Mouse (Mus musculus) cerebellum, adult 9-11 months (tissue): ENCODE measurements at regions not wholly inside any gene's neighbourhood (a gene's known extent, or its start where the extent isn't known, plus 50 kb on each side); places are given as distances from the start of the nearest gene placed in this dataset.
A peak's percentile ranks its signal among the peaks of the same experiment; 100 is the strongest.

Experiments
- DNase-seq: peaks from one replicate; pipeline ENCODE4 v3.0.0; 2022

DNA sequence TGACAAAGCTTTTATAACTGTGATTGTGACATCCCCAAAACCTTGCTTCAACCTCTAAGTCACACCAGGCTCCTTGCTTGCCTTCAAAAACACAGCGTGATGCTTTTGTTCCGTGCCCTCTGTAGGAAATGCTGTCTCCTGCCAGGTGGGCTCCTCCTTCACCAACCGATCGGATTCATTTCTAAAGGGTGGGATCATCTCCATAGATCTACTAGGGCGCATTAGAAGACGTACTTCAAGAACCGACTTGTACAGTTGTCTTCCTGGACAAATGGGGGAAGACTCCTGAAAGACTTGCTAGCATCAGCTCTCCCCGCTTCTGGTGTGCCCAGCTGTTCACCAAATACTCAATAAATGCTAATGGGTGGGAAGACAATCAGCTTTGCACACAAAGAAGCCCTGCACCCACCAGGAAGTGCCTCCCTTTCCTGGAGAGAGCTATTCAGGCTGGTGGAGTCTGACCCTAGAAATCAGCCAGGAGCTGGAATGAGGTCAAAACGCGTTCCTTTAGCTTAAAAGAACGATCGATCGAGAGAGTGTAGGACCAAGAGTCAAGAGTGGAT is 53.0 kb downstream of the Hoxa1 start:
- no peak for DNase-seq

DNA sequence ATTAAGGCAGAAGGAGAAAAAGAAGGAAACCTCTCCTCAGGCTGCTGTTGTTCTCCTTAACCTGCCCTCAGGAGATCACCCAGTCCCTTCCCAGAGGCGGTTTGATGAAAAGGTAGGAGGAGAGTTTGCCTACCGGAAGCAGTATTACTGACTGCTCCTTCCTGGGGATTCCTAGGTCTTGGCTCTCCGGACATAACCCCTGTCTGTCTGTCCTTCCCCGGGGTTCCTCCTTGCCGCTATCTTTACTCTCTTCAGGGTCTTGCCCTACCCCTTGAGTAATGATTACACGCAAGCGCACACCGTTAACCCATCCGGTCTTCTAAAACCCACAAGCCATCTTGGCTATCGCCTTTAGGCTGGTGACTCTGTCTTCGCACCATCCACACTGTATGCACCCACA is 54.0 kb downstream of the Hoxa1 start:
- DNase-seq = no peak

DNA sequence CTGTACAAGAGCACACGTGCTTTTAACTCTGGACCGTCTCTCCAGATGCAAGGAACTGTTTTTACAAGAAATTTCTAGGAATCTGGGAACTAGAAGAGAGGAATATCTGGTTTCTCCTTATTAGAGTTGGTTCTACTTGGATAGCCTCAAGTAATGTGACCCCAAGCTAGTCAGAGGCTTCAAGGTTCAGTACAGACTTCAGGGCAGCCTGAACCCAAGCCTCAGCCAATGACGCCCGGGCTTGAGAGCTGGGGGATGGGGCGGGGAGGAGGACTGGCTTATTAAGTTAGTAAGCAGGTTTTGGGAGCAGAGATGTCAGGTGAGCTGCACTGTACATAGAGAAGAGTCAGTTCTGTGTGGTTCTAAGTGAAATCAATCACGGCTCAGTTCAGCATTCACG is 54.5 kb downstream of the Hoxa1 start:
- DNase-seq = no peak

DNA sequence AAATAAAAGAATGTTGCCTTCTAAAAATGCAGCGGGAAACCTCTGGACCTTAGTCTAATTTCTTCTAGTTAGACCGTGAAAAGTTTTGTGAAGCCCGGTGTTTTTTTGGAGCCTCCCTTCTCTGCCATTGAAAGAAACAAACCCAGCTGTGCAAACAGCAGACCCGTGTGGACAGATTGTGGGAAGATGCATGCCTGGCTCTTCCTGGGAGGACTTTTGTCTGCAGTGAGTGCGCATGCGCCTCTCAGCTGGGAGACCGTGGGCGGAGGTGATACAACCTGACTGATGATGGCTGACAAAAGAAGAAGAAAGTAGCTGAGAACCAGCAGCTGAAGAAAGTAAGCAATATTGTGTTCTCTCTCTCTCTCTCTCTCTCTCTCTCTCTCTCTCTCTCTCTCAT is 55.4 kb downstream of the Hoxa1 start:
- no peak for DNase-seq

DNA sequence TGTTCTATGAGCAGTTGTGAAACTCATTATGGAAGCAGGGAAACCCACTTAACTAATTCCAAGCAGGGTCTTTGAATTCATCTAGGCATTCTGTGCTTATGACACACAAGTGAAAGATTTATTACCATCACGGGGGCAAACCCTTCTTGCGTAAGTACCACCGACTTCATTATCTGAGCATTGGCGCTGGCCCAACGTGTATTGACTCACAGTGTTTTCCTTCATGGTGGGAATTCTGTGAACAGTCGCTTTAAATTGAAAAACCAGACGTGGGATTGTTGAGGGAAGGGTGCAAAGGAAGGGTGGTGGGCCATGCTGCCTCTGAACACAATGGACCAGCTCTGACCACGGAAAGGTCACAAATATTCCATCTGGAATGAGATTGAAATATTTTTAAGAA is 55.9 kb downstream of the Hoxa1 start:
- DNase-seq = no peak

DNA sequence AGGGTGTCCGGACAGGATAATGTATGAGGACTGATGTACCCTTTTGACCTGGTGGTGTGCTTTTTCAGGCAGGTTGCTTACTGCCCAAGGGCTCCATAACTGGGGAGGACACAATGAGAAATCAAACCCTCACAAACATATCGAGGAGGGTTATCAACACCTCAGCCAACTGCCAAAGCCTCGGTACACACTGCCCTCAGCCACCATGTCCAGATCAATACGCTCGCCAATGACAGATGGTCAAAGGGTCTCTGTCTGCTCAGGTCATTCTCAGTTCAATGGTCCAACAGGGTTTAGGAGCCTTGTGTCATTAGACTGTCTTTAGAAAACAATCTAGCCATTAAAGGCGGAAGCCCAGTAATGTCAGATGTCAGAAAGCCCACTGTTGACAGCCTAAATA is 56.9 kb downstream of the Hoxa1 start:
- no peak for DNase-seq

DNA sequence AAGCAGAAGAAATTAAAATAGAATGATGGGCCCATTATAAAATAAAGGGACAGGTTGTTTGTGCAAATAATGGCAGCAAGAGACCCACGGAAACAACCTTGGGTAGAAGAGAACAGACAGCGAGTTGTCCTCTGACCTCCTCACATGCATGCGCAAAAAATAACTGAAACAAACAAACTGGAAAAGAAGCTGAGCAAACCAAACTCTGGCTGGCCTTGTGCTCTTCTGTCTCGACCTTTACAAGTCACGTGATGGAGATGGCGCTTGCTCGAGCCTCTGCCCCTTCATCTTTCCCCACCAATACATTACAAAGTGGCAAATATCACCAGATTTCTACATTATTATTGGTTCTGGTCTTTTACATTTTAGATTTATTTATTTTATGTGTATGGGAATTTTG is 59.3 kb downstream of the Hoxa1 start:
- no peak for DNase-seq

DNA sequence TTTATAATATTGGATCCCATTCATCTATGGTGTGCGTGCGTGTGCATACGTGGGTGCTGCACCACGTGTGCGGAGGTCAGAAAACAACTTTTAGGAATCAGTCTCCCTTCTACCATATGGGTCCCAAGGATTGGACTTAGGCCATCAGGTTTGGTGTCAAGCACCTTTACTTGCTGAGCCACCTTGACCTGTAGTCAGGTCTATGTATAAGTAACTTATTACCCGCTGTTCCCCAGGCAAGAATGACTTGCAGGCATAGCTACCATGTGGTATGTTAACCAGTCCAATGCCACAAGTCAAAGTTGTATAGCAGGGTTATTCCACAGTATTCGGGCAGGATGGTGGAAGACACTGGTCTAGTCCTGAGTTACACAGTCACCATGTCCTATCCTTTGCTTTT is 62.5 kb downstream of the Hoxa1 start:
- DNase-seq = no peak

DNA sequence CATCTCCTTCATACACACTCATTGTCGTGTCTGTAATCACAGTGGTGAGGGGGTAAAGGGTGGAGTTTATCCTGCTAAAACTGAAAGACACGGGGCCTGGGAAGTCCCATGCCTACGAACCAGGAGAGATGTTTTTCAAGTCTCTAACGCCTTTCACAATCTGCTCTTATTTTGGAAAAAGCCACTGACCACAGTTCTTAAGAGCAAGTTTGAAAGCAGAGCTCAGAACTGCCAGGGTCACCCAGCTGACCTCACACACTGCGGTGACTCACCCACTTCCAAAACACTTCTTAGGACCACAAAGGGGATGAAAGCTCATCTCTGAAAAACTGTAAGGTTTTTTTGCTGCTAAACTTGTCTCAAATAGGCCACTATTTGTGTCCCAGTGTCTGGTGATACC is 66.7 kb downstream of the Hoxa1 start:
- DNase-seq = no peak

DNA sequence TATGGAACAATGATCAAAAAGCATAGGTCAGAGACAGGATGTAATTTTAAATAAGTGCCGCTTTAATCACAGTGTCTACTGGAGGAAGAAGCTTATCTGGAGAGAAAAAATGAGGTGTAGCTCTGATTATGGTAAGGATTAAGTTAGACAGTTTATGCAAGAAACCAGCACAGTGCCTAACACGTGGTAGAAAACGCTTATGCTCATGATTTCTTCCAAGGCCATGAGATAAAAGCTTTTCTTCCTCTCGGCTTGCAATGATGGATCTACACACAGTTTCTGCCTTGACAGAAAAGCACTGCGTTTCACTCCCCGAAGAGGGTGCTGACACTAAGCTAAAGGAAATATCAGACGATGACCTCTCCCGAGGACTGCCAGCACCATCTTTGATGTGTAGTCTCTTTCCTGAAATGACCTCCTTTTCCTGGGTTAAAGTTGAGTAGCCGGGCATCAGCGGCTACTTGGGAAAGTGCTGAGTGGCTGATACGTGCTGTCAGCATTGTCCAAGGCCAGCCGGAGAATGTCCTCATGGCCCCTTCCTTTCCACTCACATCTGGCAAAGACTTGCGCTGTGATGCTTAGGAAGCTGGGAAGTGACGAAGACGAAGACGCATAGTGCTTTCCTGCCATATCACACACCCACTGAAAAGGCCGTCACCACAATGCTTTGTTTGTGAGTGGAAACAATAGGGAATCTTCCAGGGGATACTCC is 72.0 kb downstream of the Hoxa1 start:
- DNase-seq = no peak

DNA sequence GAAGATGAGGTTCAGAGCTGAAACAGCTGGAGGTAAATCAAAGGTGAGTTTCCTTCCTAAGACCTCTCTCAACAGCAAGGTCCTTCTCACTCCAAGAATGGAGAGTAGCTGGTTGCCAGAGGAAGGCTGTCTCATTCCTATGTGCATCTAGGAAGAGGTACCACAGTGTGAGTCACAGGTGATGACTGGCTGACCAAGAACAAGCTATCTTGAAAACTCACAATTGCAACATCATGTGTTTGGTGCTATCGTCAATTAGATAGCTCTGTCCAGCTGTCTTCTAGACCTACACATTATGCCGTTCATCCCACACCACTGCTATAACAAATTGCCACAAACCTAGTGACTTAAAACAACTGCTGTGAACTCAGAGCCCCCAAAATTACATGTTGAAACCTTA is 72.3 kb upstream of the Skap2 start:
- DNase-seq = no peak

DNA sequence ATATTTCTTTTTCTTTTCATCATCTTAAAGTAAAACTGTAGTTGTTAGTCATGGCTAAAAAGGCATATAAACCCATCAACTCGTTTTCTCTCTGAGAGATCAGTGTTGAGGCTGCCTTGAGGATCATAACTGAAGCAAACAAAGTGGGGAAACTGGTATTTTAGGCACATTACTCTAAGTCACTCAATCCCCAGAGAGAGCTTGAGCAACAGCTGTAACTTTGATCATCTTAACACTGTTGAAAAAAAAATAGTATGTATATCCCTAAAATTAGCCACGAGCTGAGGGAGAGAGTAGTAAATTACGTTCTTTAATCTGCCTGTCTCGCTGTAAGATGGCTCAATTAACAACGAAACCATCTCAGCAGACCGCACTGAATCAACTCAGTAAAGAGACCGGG is 67.2 kb upstream of the Skap2 start:
- no peak for DNase-seq

DNA sequence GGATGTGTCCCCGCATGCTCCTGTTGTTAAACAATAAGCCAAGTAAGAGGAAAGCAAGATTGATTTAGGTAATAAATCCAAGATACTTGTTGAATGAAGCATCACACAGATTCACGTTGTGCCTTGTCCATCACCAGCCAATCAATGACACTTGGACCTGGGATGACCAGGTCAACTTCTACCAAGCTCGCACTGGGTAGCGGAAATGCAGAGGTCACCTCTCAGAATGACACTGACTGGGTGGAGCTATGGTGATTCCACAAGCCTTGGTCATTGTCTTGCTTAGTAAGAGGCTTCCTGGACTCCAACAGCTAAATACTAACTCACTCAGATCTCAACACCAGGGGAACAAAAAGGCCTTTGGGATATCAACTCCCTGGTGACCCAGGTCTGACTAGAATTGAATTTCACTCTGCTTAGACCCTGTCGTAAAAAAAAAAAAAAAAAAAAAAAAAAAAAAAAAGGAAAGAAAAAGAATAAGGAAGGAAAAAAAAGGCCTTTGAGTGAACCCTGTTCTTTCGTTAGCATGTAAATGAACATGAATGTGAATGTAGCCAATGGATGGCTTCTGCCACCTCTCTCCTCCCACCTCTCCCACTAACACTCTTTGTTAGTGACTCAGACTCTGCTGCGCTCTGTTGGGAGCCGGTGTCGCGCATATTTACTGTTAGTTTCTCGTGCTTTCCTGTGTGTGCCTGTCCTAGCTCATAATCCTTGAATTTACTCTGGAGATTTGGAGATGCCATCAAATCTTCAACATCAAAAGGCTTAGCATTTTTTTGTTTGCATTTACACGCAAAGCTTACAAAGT is 66.4 kb upstream of the Skap2 start:
- DNase-seq = no peak

DNA sequence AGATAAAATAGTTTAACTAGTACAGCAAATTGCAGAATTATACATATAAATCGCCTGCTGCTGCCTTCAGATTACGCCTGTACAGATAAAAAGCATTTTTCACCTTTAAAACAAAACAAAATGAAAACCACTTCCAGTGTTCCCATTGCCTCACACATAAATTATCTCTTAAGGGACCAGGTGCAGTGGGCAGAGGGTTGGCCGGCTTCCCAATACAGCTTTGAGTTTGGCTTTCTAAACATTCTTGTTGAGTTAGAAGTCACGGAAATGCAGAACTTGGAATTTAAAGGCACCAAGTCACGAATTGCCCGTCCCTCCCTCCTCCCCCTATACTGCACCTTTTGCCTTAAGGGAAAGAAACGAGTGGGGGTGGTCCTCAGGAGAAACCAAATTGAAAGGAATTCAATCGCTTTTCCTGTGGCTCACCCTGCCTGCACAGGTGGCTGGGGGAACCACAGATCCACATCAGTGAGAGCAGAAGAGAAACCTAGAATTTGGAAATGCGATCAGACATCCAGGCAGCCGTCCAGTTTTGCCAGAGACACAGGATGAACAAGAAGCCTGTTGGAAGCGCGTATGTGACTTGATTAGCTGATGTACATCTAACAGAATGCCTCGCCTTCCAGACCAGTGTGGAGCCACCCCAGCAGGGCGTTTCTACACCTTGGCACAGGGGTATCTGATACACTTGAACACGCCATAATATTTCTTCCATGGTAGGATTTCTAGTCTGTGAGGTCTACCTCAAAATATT is 64.0 kb upstream of the Skap2 start:
- no peak for DNase-seq

DNA sequence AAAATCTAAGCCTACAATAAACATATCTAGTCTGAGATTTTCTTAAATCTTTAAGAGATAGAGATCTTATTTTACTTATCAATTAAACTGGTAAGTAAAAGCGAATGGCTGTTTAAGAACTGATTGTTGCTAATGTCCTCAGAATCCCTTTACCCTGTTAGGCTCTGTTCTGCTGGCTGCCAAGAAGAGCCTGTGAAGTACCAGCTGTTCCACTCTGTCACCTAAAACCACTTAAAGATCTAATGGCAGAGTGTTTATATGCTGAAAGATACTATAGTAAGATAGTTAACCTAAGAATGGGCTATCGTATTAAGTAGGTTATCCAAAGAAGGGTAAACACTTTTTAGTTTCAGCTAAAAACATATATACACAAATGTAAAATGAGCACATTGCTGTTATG is 62.6 kb upstream of the Skap2 start:
- no peak for DNase-seq

DNA sequence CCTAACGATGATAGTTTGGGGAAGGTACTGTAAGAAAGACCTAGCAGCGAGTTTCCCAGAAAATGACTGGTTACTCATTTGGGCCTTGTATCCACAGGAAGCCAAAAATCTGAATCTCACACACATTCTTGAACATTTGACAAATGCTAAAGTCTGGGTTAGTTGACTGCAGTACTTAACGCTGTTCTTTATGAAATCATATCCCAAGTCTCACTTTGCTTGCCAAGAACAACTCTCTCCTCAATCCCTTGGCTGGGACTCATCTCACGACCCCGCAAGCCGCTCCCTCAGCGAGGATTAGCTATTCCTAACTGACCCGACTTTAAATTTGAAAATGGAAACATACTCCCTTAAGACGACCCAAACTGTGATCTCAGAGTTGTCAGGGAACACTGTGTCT is 54.8 kb upstream of the Skap2 start:
- DNase-seq = no peak

DNA sequence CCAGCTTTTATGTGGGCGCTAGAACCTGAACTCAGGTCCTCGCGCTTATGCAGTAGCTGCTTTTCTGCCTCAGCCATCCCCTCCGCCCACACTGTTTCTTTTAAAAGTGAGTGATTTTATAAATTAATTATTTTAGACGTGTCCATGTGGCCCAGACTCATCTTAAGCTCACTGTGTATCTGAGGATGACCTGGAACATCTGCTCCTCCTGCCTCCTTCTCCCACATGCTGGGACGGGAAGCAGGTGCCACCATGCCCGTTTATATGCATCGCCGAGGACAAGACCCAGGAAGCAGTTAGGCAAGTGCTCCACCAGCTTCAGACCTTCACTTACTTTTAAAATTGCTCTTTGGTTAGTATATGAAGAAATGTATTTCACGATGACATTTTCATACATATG is 53.3 kb upstream of the Skap2 start:
- no peak for DNase-seq

DNA sequence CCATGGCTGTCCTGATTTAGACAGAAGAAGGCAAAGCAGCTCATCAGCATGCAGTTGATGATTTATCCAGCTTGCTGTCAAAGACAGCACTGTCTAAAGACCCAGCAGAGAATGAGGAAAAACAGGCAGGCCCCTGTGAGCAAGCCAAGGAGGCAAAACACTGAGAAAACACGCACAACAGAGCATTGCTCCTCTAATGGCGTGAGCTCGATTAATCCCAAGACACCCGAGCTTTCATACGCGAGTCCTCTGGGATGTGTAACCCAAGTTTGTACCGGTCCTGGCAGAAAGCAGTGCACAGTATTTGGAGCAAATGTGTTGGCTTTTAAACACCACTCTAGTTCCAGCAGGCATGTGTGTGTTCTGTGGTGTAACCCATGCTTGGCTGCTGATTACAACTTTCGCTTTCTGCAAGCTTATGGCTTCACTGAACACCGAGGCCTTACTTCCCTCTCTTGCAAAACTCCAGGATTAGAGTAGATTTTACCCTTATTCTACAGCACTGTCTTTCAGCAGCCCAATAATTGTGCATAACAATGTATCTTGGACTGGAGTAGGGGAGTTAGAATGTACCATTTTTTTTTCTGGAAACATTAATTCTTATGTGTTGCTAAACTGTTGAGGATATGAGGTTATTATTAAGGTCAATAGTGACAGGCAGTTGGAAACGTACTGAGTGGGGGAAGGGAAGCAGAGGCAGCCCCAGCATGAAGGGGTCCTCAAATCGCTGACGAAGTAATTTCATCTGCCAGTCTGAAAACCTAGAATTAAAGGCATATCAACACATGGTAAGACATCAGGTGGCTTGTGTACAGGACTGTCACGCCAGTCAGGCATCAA is 52.0 kb upstream of the Skap2 start:
- peak; percentile 20 for DNase-seq
